Mouse (Mus musculus) intestine, embryonic 16.5 days (tissue): ENCODE results near the gene Ttbk1. TPM values are rescaled to one million over a fixed set of nuclear protein-coding genes. Genes with fewer than 3 reads are reported as not detected.

Experiments
- ATAC-seq: fragments of 200-750 bp; cut with Nextera tagmentation; 2 replicates; pipeline ENCODE4 v1.8.0; 2017; ENCODE audit warnings: moderate TSS enrichment, moderate library complexity
- H3K27ac ChIP-seq: fragments of 300-500 bp; sonication (generic); 2 replicates; pipeline ENCODE4 v1.5.1; 2014; ENCODE audit warnings: mild to moderate bottlenecking, low read length
- H3K27me3 ChIP-seq: fragments of 300-500 bp; sonication (generic); replicated peaks from 2 replicates; pipeline ENCODE4 v1.6.1; 2014; ENCODE audit warnings: low read length, control low read depth, mixed read lengths; ENCODE audit not compliant: control insufficient read depth, insufficient read depth
- H3K36me3 ChIP-seq: fragments of 300-500 bp; sonication (generic); 2 replicates; pipeline ENCODE4 v1.6.1; 2014; ENCODE audit warnings: low read length, control low read depth; ENCODE audit not compliant: control insufficient read depth, insufficient read depth
- H3K4me1 ChIP-seq: fragments of 300-500 bp; sonication (generic); 2 replicates; pipeline ENCODE4 v1.6.1; 2014; ENCODE audit warnings: low read length, control low read depth, mixed read lengths; ENCODE audit not compliant: control insufficient read depth, insufficient read depth
- H3K4me2 ChIP-seq: fragments of 300-500 bp; sonication (generic); 2 replicates; pipeline ENCODE4 v1.6.1; 2014; ENCODE audit warnings: low read depth, low read length, control low read depth
- H3K4me3 ChIP-seq: fragments of 300-500 bp; sonication (generic); 2 replicates; pipeline ENCODE4 v1.5.1; 2014; ENCODE audit warnings: mild to moderate bottlenecking, low read length
- H3K9ac ChIP-seq: fragments of 300-500 bp; sonication (generic); 2 replicates; pipeline ENCODE4 v1.6.1; 2014; ENCODE audit warnings: low read depth, low read length
- H3K9me3 ChIP-seq: fragments of 300-500 bp; sonication (generic); 2 replicates; pipeline ENCODE4 v1.6.1; 2016; ENCODE audit warnings: low read length, control low read depth; ENCODE audit not compliant: control insufficient read depth
- WGBS: fragments of 180-500 bp; shearing (Covaris S2); extraction: QIAGEN DNeasy Blood & Tissue Kit; methylation state at CpG from one replicate; pipeline ENCODE4 v1.1.7; 2014; 5-methylcytosine and 5-hydroxymethylcytosine counted together
- polyA plus RNA-seq: library from polyadenylated mRNA; unstranded; fragments of >200 nt; fragmentation: Nextera tagmentation; extraction: Ambion mirVana; gene quantifications from 2 replicates; pipeline ENCODE4 v1.2.1, GENCODE M21; 2015

Ttbk1 gene
- polyA plus RNA-seq, 1 experiment from 2014 or later: 0.16 TPM

DNA sequence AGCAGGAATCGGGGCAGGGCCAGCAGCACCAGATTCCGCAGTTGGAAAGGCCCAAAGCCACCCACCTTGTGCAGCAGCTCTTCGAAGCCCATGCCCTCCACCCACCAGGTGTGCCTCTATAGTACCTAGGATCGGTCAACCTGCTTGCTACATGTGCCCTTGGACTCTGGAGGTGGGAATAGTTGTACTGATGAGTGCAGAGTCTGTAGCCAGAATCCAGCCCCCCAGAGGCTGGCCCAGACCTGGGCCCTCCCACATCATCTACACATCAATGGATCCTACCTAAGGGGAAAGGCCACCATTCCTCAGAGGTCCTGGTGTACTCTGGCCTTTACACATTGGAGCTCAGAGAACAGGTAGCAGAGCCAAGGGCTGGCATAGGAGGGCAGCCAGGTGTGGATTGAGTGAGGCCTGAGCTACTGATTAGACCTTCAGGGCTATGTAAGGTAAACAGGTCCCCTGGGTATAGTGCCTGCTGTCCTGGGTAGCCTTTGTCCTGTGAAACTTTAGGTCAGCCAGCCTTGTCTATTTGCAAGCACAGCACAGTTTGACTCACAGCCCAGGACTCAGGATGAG is 49.1 kb downstream of the Ttbk1 start, which contains the start of gene Slc22a7:
Gene Slc22a7, minus strand, starts transcription at position 160 of the 576 bp plus-strand sequence.
- no peak within 1 kb of the TSS for H3K4me3 ChIP-seq
- peaks cover 14% of the 10 kb centered on the region; the same call in 1 of the 2 replicates for H3K27me3 ChIP-seq
- H3K27ac ChIP-seq: no peak within 1 kb of the TSS
- no peak within 1 kb of the TSS for H3K9ac ChIP-seq
- WGBS: 78% methylated on average over 4 of the region's 4 CpGs
- no peak for ATAC-seq
- 0 out of 2 replicates have a peak, but pooled peaks cover 4% of the 10 kb centered on the region for H3K4me1 ChIP-seq
- no peaks in the 10 kb centered on the region for H3K36me3 ChIP-seq
- no peak within 1 kb of the TSS for H3K4me2 ChIP-seq
- no peaks in the 10 kb centered on the region for H3K9me3 ChIP-seq

DNA sequence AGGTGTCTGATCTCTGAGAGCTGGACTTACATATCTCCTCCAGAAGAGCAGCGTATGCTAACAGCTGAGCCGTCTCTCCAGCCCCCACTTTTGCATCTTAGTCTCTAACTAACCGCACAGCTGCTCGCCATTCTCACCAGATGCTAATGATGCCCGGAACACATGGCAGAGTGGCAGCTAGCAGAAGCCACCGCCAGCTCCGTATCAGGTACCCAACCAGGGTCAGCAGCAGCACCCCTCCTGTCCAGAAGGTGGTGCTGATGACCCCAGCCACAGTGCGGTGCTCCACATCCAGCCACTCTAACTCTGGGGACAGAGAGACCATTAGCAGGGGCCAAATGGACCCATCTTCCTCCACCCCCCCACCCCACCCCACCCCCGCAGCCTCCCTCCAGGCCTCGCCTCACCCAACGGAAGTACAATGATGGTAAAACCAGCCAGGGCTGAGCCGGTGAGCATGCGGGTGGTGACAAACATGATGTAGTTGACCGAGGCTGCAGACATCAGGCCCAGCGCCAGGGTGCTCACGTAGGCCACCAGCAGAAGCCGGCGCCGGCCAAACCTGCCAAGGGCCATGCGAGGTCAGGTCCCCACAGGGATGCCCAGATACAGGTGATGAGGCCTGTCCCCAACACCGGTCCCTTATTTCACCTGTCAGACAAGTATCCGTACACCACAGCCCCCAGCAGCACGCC is 50.7 kb downstream of the Ttbk1 start:
- Histone ChIP-seq H3K4me1 (0 out of 2 replicates have a peak, but pooled peaks cover 4% of the 10 kb centered on the region), H3K9ac (no peak overlapping the region), H3K9me3 (no peaks in the 10 kb centered on the region), H3K27ac (no peak overlapping the region), H3K4me3 (no peak overlapping the region), H3K4me2 (no peak overlapping the region), H3K27me3 (peaks cover 3% of the 10 kb centered on the region; the same call in 1 of the 2 replicates), H3K36me3 (no peaks in the 10 kb centered on the region)
- 23% methylated on average over 23 of the region's 23 CpGs for WGBS
- peak; percentile 45; the same call in 1 of the 2 replicates for ATAC-seq

DNA sequence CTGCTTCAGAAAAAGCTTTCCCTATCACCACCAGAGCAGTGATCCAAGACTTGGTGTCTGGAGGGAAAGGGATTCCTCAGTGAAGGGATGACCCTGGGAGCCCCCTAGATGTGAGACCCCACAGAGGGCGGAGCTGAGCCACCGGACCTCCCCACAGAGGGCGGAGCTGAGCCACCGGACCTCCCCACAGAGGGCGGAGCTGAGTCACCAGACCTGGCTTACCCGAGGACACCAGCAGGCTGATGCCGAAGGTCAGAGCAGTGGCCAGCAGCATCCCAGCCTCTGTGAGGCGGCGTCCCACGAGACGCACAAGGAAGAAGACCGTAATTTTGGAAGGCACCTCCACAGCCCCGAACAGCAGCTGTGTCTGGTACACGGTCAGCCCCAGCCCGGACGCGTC is 53.8 kb downstream of the Ttbk1 start:
- peak overlapping the region; percentile 23 for H3K4me3 ChIP-seq
- peaks cover 7% of the 10 kb centered on the region; the same call in 1 of the 2 replicates for H3K4me1 ChIP-seq
- no peaks in the 10 kb centered on the region for H3K36me3 ChIP-seq
- WGBS: 7% methylated on average over 17 of the region's 17 CpGs
- H3K9me3 ChIP-seq: no peaks in the 10 kb centered on the region
- H3K4me2 ChIP-seq: peak overlapping the region; percentile 49
- no peaks in the 10 kb centered on the region for H3K27me3 ChIP-seq
- H3K9ac ChIP-seq: peak overlapping the region; percentile 45; the same call in 1 of the 2 replicates
- no peak overlapping the region for H3K27ac ChIP-seq
- peak; percentile 60 for ATAC-seq

DNA sequence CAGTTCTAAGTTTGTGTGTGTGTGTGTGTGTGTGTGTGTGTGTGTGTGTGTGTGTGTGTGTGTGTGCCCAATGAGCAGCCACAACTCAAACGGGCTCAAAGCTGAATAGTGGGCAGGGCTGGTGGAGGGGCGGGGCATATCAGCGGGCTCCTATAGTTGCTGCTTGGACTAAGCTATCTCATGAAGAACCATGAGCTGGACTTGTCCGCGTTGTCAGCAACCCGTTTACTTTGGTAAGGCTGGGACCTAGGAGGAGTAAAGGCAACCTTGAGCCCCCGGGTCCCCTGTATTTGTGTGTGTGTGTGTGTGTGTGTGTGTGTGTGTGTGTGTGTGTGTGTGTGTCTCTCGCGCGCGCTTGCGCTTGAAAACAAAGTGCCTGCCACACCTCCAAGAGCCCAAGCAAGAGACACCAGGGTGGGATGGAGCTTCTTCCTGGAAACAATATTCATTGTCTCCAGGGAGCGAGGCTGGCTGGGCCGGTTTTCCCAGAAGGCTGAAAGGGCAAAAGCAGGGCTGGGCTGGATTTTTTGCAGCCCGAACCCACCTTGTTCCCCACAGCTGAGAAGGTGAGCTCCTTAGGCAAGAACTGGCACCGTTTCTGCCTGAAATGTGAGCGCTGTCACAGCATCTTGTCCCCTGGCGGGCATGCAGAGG is 58.6 kb downstream of the Ttbk1 start, which contains the start of gene Crip3:
Gene Crip3, plus strand, starts transcription at position 166 of the 654 bp plus-strand sequence.
- Histone ChIP-seq H3K9ac (no peak within 1 kb of the TSS), H3K4me2 (peak within 1 kb of the TSS; percentile 49), H3K27ac (no peak within 1 kb of the TSS), H3K4me1 (peaks cover 4% of the 10 kb centered on the region; the same call in 1 of the 2 replicates), H3K4me3 (peak within 1 kb of the TSS; percentile 12; the same call in 1 of the 2 replicates), H3K9me3 (no peaks in the 10 kb centered on the region), H3K36me3 (no peaks in the 10 kb centered on the region), H3K27me3 (no peaks in the 10 kb centered on the region)
- 0 out of 2 replicates have a peak, but pooled peaks have one; percentile 50 for ATAC-seq
- WGBS: 9% methylated on average over 18 of the region's 18 CpGs

DNA sequence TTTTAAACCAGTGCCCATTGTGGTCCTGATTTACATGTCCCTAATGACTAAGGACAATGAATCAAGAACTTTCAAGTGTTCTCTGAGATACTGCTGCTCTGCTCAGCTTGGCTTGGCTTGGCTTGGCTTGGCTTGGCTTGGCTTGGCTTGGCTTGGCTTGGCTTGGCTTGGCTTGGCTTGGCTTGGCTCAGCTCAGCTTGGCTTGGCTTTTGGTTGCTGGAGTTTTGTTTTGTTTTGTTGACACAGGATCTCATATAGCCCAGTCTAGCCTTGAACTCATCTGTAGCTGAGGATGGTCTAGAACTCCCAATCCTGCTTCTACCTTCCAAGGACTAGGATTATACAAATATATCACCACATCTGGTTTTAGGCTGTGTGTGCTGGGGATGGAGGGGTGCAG is 61.0 kb downstream of the Ttbk1 start:
- Histone ChIP-seq H3K4me3 (no peak overlapping the region), H3K36me3 (no peaks in the 10 kb centered on the region), H3K4me1 (peaks cover 3% of the 10 kb centered on the region; the same call in 1 of the 2 replicates), H3K27ac (no peak overlapping the region), H3K9ac (no peak overlapping the region), H3K4me2 (no peak overlapping the region), H3K27me3 (no peaks in the 10 kb centered on the region), H3K9me3 (no peaks in the 10 kb centered on the region)
- no peak for ATAC-seq

DNA sequence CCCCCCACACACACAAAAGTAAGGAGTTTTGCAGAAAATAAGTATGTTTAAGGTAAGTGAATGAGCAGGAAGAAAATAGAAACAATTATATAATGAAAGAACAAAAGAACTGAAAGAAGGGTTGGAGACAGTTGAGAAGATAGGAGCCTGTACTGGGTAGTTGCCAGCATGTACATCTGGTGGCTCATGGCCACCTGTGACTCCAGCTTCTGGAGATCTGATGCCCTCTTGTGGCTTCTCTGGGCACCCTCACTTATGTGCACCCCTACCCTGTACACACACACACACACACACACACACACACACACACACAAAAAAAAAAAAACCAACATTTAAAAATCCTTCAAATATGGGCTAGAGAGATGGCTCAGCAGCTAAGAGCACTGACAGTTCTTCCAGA is 67.8 kb downstream of the Ttbk1 start:
- Histone ChIP-seq H3K27ac (no peak overlapping the region), H3K36me3 (no peaks in the 10 kb centered on the region), H3K4me2 (no peak overlapping the region), H3K9ac (no peak overlapping the region), H3K4me1 (no peaks in the 10 kb centered on the region), H3K27me3 (no peaks in the 10 kb centered on the region), H3K4me3 (no peak overlapping the region), H3K9me3 (no peaks in the 10 kb centered on the region)
- no peak for ATAC-seq

DNA sequence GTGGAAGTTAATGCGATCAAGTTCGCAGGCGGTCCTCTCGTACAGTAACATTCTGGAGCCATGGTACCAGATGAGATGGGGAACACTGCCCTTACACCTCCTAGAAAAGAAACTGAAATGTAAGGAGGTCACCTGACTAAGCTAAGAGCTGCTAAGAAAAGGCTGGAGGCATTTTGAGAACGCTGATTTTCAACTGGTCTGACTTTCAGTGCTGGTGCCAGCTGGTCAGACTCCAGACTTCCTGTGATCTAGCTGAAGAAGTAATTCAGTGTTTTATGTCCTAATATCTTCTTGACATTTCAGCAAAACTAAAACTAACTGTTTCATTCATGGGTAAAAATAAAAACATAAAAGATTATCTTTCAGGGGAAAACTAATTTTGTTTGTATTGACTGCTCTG is 68.8 kb downstream of the Ttbk1 start:
- 74% methylated on average over 5 of the region's 5 CpGs for WGBS
- Histone ChIP-seq H3K4me2 (no peak overlapping the region), H3K4me3 (no peak overlapping the region), H3K9ac (no peak overlapping the region), H3K27me3 (no peaks in the 10 kb centered on the region), H3K36me3 (no peaks in the 10 kb centered on the region), H3K27ac (no peak overlapping the region), H3K9me3 (no peaks in the 10 kb centered on the region), H3K4me1 (no peaks in the 10 kb centered on the region)
- ATAC-seq: no peak

DNA sequence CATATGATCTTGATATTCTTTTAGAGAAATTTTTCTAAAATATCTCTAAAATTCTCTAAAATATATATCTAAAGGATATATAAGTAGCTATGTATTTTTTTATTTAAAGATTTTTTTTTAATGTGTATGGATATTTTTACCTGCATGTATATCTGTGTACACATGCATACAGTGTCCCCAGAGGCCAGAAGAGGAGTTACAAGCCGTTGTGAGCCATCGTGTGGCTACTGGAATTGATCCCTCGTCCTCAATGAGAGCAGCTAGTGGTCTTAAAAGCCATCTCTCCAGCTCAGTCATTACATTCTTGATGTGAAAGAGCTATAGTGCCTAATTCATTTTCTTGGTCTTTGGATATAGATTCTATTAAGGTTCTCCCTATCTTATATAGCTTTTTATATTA is 79.0 kb downstream of the Ttbk1 start:
- WGBS: 34% methylated on average over 3 of the region's 3 CpGs
- peaks cover 10% of the 10 kb centered on the region for H3K36me3 ChIP-seq
- no peak overlapping the region for H3K9ac ChIP-seq
- no peaks in the 10 kb centered on the region for H3K9me3 ChIP-seq
- H3K4me3 ChIP-seq: no peak overlapping the region
- H3K27me3 ChIP-seq: no peaks in the 10 kb centered on the region
- H3K27ac ChIP-seq: no peak overlapping the region
- no peaks in the 10 kb centered on the region for H3K4me1 ChIP-seq
- no peak for ATAC-seq
- H3K4me2 ChIP-seq: no peak overlapping the region

DNA sequence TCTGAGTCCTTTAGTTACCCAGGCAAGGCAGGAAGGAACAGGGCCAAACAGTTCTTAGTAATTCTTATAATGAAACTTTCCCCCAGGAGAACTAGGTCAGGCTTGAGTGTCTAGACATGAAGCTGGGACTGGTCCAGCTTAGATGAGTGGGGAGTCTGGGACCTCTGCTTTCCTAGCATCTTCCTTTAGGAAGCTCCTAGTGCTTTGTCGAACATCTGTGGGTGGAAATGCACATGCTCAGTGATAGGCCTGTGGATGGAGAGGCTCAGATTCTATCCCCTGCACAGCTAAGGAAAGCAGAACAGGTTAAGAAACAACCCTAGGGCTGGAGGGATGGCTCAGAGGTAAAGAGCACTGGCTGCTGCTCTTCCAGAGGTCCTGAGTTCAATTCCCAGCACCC is 92.8 kb downstream of the Ttbk1 start:
- no peaks in the 10 kb centered on the region for H3K27me3 ChIP-seq
- no peak overlapping the region for H3K4me2 ChIP-seq
- WGBS: 83% methylated on average over 1 of the region's 1 CpGs
- no peak overlapping the region for H3K27ac ChIP-seq
- ATAC-seq: no peak
- no peaks in the 10 kb centered on the region for H3K9me3 ChIP-seq
- no peak overlapping the region for H3K9ac ChIP-seq
- H3K36me3 ChIP-seq: peaks cover 4% of the 10 kb centered on the region
- H3K4me1 ChIP-seq: no peaks in the 10 kb centered on the region
- no peak overlapping the region for H3K4me3 ChIP-seq
